Mouse (Mus musculus) intestine, embryonic 15.5 days (tissue): Measurements from ENCODE around the gene Kat2b. TPM values are rescaled to one million over a fixed set of nuclear protein-coding genes. Genes with fewer than 3 reads are reported as not detected.
"Not testable (repeated sequence)": the region's sequence is repeated elsewhere in the genome, so short reads cannot be mapped to it uniquely, and the experiment has no call there.

Experiments
- ATAC-seq: fragments of 200-750 bp; cut with Nextera tagmentation; 2 replicates; pipeline ENCODE4 v1.8.0; 2017; ENCODE audit warnings: moderate TSS enrichment, moderate library complexity
- H3K27ac ChIP-seq: fragments of 300-500 bp; sonication (generic); 2 replicates; pipeline ENCODE4 v1.5.1; 2015; ENCODE audit warnings: mild to moderate bottlenecking, inconsistent platforms
- H3K27me3 ChIP-seq: fragments of 300-500 bp; sonication (generic); replicated peaks from 2 replicates; pipeline ENCODE4 v1.6.1; 2015; ENCODE audit warnings: inconsistent platforms
- H3K36me3 ChIP-seq: fragments of 300-500 bp; sonication (generic); 2 replicates; pipeline ENCODE4 v1.6.1; 2015; ENCODE audit warnings: inconsistent platforms
- H3K4me1 ChIP-seq: fragments of 300-500 bp; sonication (generic); replicated peaks from 2 replicates; pipeline ENCODE4 v1.6.1; 2015; ENCODE audit warnings: inconsistent platforms
- H3K4me2 ChIP-seq: fragments of 300-500 bp; sonication (generic); replicated peaks from 2 replicates; pipeline ENCODE4 v1.6.1; 2015; ENCODE audit warnings: mild to moderate bottlenecking, inconsistent platforms
- H3K4me3 ChIP-seq: fragments of 300-500 bp; sonication (generic); replicated peaks from 2 replicates; pipeline ENCODE4 v1.5.1; 2015; ENCODE audit warnings: inconsistent platforms
- H3K9ac ChIP-seq: fragments of 300-500 bp; sonication (generic); 2 replicates; pipeline ENCODE4 v1.6.1; 2015; ENCODE audit warnings: inconsistent platforms
- H3K9me3 ChIP-seq: fragments of 300-500 bp; sonication (generic); 2 replicates; pipeline ENCODE4 v1.6.1; 2016; ENCODE audit warnings: inconsistent platforms
- WGBS: fragments of 180-500 bp; shearing (Covaris S2); methylation state at CpG from one replicate; pipeline ENCODE4 v1.1.7; 2015; 5-methylcytosine and 5-hydroxymethylcytosine counted together
- polyA plus RNA-seq: library from polyadenylated mRNA; unstranded; fragments of >200 nt; fragmentation: Nextera tagmentation; extraction: Ambion mirVana; gene quantifications from 2 replicates; pipeline ENCODE4 v1.2.1, GENCODE M21; 2015

Gene Kat2b
- polyA plus RNA-seq, 1 experiment from 2014 or later: 4.3 TPM

- Histone ChIP-seq H3K36me3 (peaks cover 4% of the 10 kb centered on the region; the same call in 1 of the 2 replicates), H3K9ac (peak within 1 kb of the TSS; percentile 71), H3K9me3 (no peaks in the 10 kb centered on the region), H3K27me3 (no peaks in the 10 kb centered on the region), H3K4me3 (peak within 1 kb of the TSS; percentile 66), H3K4me2 (peak within 1 kb of the TSS; percentile 78), H3K27ac (peak within 1 kb of the TSS; percentile 97), H3K4me1 (0 out of 2 replicates have a peak, but pooled peaks cover 5% of the 10 kb centered on the region)
- ATAC-seq: peak; percentile 99
- under 1% methylated on average over 78 of the region's 78 CpGs for WGBS
Measured at GRCm38 (mm10) chr17:53688877-53689802, 122.5 kb downstream of the Kat2b start, which contains the start of gene Sgo1. Gene Sgo1, minus strand, starts transcription at chr17:53689333.

- H3K9ac ChIP-seq: peak overlapping the region; percentile 71
- peak overlapping the region; percentile 97 for H3K27ac ChIP-seq
- ATAC-seq: no peak
- no peaks in the 10 kb centered on the region for H3K9me3 ChIP-seq
- H3K4me2 ChIP-seq: peak overlapping the region; percentile 78
- H3K36me3 ChIP-seq: peaks cover 4% of the 10 kb centered on the region; the same call in 1 of the 2 replicates
- H3K27me3 ChIP-seq: no peaks in the 10 kb centered on the region
- peak overlapping the region; percentile 66 for H3K4me3 ChIP-seq
- 17% methylated on average over 7 of the region's 7 CpGs for WGBS
- H3K4me1 ChIP-seq: 0 out of 2 replicates have a peak, but pooled peaks cover 5% of the 10 kb centered on the region
Measured at GRCm38 (mm10) chr17:53689946-53690345, 123.3 kb downstream of the Kat2b start.

- no peaks in the 10 kb centered on the region for H3K9me3 ChIP-seq
- H3K27ac ChIP-seq: no peak overlapping the region
- no peaks in the 10 kb centered on the region for H3K27me3 ChIP-seq
- no peaks in the 10 kb centered on the region for H3K36me3 ChIP-seq
- no peak for ATAC-seq
- H3K4me2 ChIP-seq: no peak overlapping the region
- 0 out of 2 replicates have a peak, but pooled peaks cover 5% of the 10 kb centered on the region for H3K4me1 ChIP-seq
- 79% methylated on average over 2 of the region's 2 CpGs for WGBS
- H3K9ac ChIP-seq: no peak overlapping the region
- no peak overlapping the region for H3K4me3 ChIP-seq
Measured at GRCm38 (mm10) chr17:53694039-53694438, 127.4 kb downstream of the Kat2b start.

- not testable (repeated sequence) for H3K4me3 ChIP-seq, H3K27ac ChIP-seq, H3K4me2 ChIP-seq, H3K36me3 ChIP-seq, H3K9me3 ChIP-seq, H3K4me1 ChIP-seq, ATAC-seq, H3K27me3 ChIP-seq, H3K9ac ChIP-seq
- WGBS: 87% methylated on average over 8 of the region's 8 CpGs
Measured at GRCm38 (mm10) chr17:53697521-53697920, 130.9 kb downstream of the Kat2b start.

- 0 out of 2 replicates have a peak, but pooled peaks have one; percentile 34 for ATAC-seq
- no peaks in the 10 kb centered on the region for H3K27me3 ChIP-seq
- H3K9me3 ChIP-seq: no peaks in the 10 kb centered on the region
- H3K4me3 ChIP-seq: no peak overlapping the region
- H3K36me3 ChIP-seq: no peaks in the 10 kb centered on the region
- 61% methylated on average over 1 of the region's 1 CpGs for WGBS
- no peaks in the 10 kb centered on the region for H3K4me1 ChIP-seq
- no peak overlapping the region for H3K9ac ChIP-seq
- H3K27ac ChIP-seq: no peak overlapping the region
- no peak overlapping the region for H3K4me2 ChIP-seq
Measured at GRCm38 (mm10) chr17:53714453-53714852, 147.8 kb downstream of the Kat2b start.

GRCm38 (mm10) chr17:53715161-53715560, 148.5 kb downstream of the Kat2b start:
- H3K27me3 ChIP-seq, ATAC-seq, H3K27ac ChIP-seq, H3K9ac ChIP-seq, H3K9me3 ChIP-seq, H3K36me3 ChIP-seq, H3K4me2 ChIP-seq, H3K4me1 ChIP-seq, H3K4me3 ChIP-seq: not testable (repeated sequence)
- 62% methylated on average over 1 of the region's 1 CpGs for WGBS

- WGBS: 50% methylated on average over 1 of the region's 1 CpGs
- Histone ChIP-seq H3K4me2 (no peak overlapping the region), H3K4me3 (no peak overlapping the region), H3K9ac (no peak overlapping the region), H3K4me1 (no peaks in the 10 kb centered on the region), H3K36me3 (no peaks in the 10 kb centered on the region), H3K9me3 (no peaks in the 10 kb centered on the region), H3K27me3 (no peaks in the 10 kb centered on the region), H3K27ac (no peak overlapping the region)
- ATAC-seq: no peak
Measured at GRCm38 (mm10) chr17:53718474-53718873, 151.8 kb downstream of the Kat2b start.

- H3K27ac ChIP-seq, H3K4me3 ChIP-seq, H3K27me3 ChIP-seq, H3K4me1 ChIP-seq, H3K9me3 ChIP-seq, ATAC-seq, H3K4me2 ChIP-seq, H3K36me3 ChIP-seq, H3K9ac ChIP-seq: not testable (repeated sequence)
- 86% methylated on average over 3 of the region's 3 CpGs for WGBS
Measured at GRCm38 (mm10) chr17:53718916-53719315, 152.3 kb downstream of the Kat2b start.

Other genes starting within 250 kb of the Kat2b start
- gene Efhb, start 103.5 kb upstream of the Kat2b start, polyA plus RNA-seq: 0.53 and 0.58 TPM in 2 replicates
- gene Rab5a, start 87.6 kb upstream of the Kat2b start, polyA plus RNA-seq: 74.4 and 81.7 TPM in 2 replicates
- gene Pp2d1, start 27.4 kb upstream of the Kat2b start, polyA plus RNA-seq: 0.11 and 0.29 TPM in 2 replicates
- gene Sgo1, start 122.5 kb downstream of the Kat2b start, polyA plus RNA-seq: 27.8 and 36.0 TPM in 2 replicates